Mouse (Mus musculus) spleen, adult 2 months (tissue): ENCODE results near the gene Dnajc17. TPM values are rescaled to one million over a fixed set of nuclear protein-coding genes. Genes with fewer than 3 reads are reported as not detected.

Source experiments
- DNase-seq, 2 experiments: peaks; one replicate each; pipeline versions ENCODE4 v3.0.0 to v3.0.0-alpha.2; 2012 to 2021; ENCODE audit warnings: low spot score in 2 of 2, low read depth in 1 of 2
- H3K27ac ChIP-seq: fragments of 200-500 bp; 2 replicates; pipeline ENCODE4 v1.5.1; 2012; ENCODE audit warnings: low read length, inconsistent platforms; ENCODE audit not compliant: insufficient read depth
- H3K27me3 ChIP-seq: fragments of 200-500 bp; 2 replicates; pipeline ENCODE4 v1.6.1; 2012; ENCODE audit warnings: mild to moderate bottlenecking, moderate library complexity, low read length, inconsistent platforms; ENCODE audit not compliant: control insufficient read depth, insufficient read depth
- H3K36me3 ChIP-seq: fragments of 200-500 bp; 2 replicates; pipeline ENCODE4 v1.6.1; 2012; ENCODE audit warnings: mild to moderate bottlenecking, low read length, inconsistent platforms; ENCODE audit not compliant: control insufficient read depth, insufficient read depth
- H3K4me1 ChIP-seq: fragments of 200-500 bp; 2 replicates; pipeline ENCODE4 v1.6.1; 2011; ENCODE audit warnings: inconsistent platforms; ENCODE audit not compliant: control insufficient read depth, insufficient read depth, insufficient read length
- H3K4me3 ChIP-seq: fragments of 200-500 bp; 2 replicates; pipeline ENCODE4 v1.5.1; 2011; ENCODE audit warnings: mild to moderate bottlenecking, inconsistent platforms; ENCODE audit not compliant: insufficient read depth, insufficient read length; ENCODE audit errors: extremely low read depth
- CTCF ChIP-seq: fragments of 200-500 bp; IDR thresholded peaks from 2 replicates; pipeline ENCODE4 v1.5.1; 2011; ENCODE audit warnings: mild to moderate bottlenecking, inconsistent platforms; ENCODE audit not compliant: insufficient read depth, insufficient read length, insufficient replicate concordance; ENCODE audit errors: extremely low read depth
- POLR2A ChIP-seq: fragments of 200-500 bp; IDR thresholded peaks from 2 replicates; pipeline ENCODE4 v1.6.1; 2011; ENCODE audit warnings: low read depth, low read length, inconsistent platforms
- WGBS: fragments of 180-500 bp; shearing (Covaris S2); methylation state at CpG from one replicate; pipeline ENCODE4 v1.1.7; 2018; 5-methylcytosine and 5-hydroxymethylcytosine counted together
- polyA plus RNA-seq: library from polyadenylated mRNA; depleted of rRNA; stranded (reverse); fragments of >200 nt; gene quantifications from 2 replicates; pipeline ENCODE4 v1.2.3, GENCODE M21; 2012

Dnajc17 gene
- polyA plus RNA-seq, 1 experiment: 2.9 TPM

DNA sequence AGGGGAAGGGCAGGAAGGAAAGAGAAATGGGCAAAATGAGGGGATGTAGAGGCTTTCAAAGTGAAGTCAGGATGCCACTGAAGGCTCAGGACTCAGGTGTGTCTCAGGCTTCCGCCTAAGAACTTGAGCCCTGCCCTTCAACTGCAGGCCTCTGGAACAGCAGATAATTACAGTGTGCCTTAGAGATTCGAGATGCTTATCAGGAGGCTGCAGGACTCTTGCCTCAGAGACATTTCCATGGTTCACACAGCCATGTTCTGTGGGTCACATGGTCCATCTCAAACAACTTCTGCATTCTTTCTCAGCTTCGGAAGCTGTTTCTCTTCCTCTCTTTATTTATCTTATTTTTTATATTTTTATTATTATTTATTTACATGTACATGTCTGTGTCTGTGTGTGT is 45.5 kb downstream of the Dnajc17 start:
- no peak overlapping the region for H3K4me3 ChIP-seq
- peaks cover 5% of the 10 kb centered on the region for H3K27me3 ChIP-seq
- 35% methylated on average over 3 of the region's 3 CpGs for WGBS
- no peaks in the 10 kb centered on the region for H3K36me3 ChIP-seq
- no peak overlapping the region for H3K27ac ChIP-seq
- TF ChIP-seq CTCF (no peak), POLR2A (no peak)
- no peak for DNase-seq
- peaks cover 11% of the 10 kb centered on the region for H3K4me1 ChIP-seq

DNA sequence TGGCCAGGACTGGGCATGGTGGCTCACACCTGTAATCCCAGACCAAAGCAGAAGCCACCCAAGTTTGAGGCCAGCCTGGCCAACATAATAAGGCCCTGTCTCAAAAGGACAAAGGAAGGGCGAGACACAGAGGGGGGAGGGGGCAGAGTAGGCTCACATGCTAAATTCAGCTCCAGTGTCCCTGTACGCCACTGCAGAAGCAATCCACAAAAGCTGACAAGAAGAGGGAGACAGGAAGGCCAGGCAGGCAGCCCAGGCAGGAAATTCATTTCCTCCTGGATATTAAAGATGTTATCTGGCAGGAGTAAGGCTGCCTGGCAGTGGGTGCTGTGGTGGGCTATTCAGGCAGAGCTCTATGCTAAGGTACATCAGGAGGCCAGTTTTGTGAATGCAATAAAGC is 47.3 kb downstream of the Dnajc17 start:
- H3K36me3 ChIP-seq: no peaks in the 10 kb centered on the region
- H3K27ac ChIP-seq: no peak overlapping the region
- TF ChIP-seq POLR2A: no peak
- TF ChIP-seq CTCF: no peak
- no peak overlapping the region for H3K4me3 ChIP-seq
- no peak for DNase-seq
- H3K4me1 ChIP-seq: no peaks in the 10 kb centered on the region
- H3K27me3 ChIP-seq: peaks cover 3% of the 10 kb centered on the region; the same call in 1 of the 2 replicates
- 81% methylated on average over 2 of the region's 2 CpGs for WGBS

DNA sequence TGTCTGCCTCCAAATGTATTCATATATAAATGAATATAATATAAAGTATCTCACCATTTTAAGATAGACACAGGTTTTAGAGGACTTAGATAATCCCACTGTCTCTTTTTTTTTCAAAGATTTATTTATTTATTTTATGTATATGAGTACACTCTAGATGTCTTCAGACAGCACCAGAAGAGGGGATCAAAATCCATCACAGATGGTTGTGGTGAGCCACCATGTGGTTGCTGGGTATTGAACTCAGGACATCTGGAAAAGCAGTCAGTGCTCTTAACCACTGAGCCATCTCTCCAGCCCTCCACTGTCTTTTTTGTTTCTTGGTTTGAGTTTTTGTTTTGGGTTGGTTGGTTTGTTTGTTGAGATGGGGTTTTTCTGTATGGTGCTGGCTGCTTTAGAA is 50.8 kb downstream of the Dnajc17 start:
- DNase-seq: no peak

DNA sequence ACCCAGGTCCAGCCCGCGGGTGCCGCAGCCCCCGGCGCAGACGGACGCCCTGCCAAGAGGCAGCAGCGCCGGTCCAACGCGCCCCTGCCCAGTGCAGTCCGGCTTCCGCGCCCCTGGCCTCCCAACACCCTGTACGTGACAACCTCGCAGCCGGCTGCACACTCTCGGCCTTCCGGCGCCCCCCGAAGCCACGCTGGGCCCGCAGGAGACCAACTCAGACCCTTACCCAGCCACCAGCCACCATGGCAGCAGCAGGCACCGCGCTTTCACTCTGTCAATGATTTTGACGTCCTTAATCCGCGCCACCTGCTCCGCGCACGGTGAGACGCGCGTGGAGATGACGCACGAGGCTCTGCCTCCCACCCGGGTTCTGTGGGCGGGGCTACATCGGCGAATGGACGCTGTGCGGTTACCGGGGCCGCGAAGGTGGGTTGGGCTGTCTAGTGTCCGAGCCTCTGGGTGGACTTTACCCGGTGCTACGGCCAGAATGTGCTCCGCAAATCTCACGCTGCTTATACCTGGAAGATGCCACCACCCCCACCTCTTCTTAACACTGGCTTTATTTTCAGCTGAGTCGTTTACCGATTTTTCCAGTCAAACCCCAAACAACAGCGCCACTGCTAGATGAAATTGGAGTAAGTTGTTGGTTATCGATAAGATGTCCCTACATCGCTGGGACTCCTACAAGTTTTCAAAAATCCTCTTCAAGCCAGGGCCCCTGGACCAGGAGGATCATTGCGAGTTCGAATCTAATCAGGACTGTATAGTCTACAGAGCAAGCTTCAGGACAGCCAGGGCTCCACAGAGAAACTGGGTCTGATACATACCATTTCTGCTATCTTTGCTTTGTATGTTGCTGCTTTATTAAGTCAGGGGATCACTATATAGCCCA is 51.7 kb downstream of the Dnajc17 start, which contains the start of gene Rmdn3:
Gene Rmdn3, minus strand, starts transcription at position 354 of the 892 bp plus-strand sequence.
- H3K27me3 ChIP-seq: no peaks in the 10 kb centered on the region
- no peaks in the 10 kb centered on the region for H3K4me1 ChIP-seq
- TF ChIP-seq CTCF: no peak
- TF ChIP-seq POLR2A: no peak; the same call in 1 of the 2 replicates
- peaks cover 11% of the 10 kb centered on the region for H3K36me3 ChIP-seq
- H3K27ac ChIP-seq: peak within 1 kb of the TSS; percentile 15; the same call in 1 of the 2 replicates
- H3K4me3 ChIP-seq: peak within 1 kb of the TSS; percentile 86
- WGBS: 1% methylated on average over 57 of the region's 57 CpGs
- DNase-seq: peak; percentile 85 to 91

More for the DNA sequence above, 50.8 kb downstream of the Dnajc17 start:
- Histone ChIP-seq H3K27me3 (no peaks in the 10 kb centered on the region), H3K4me1 (no peaks in the 10 kb centered on the region), H3K36me3 (peaks cover 10% of the 10 kb centered on the region), H3K4me3 (no peak overlapping the region), H3K27ac (no peak overlapping the region)
- TF ChIP-seq POLR2A: no peak
- no peak for TF ChIP-seq CTCF

DNA sequence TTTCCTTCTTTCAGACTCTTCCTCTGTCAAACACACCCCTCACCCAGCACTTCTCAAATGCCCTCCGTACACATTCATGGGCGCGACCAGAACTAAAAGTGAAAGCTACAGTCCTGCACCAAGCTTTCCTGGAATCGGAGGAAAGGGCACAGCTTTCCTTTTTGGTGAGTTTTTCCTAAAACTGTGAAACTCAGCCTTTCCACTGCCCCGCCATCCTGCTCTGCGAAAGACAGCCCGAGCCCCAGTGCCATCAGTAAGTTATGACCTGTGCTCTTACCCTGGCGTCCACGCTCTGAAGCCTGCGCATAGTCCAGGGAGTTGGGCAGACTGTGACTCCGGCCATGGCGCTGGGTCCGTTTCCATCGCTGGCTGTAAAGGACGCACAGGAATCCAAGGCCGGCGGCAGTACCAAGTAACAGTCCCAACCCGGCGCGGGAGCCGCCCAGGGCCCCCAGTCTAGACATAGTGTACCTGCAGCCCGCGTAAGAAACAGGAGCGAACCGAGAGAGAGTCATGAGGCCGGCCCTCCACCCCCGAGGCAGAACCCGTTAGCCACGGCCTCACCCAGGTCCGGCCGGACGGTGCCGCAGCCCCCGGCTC is 52.4 kb downstream of the Dnajc17 start:
- no peak for TF ChIP-seq POLR2A
- TF ChIP-seq CTCF: no peak
- 2% methylated on average over 33 of the region's 34 CpGs for WGBS
- no peaks in the 10 kb centered on the region for H3K27me3 ChIP-seq
- DNase-seq: peak in 1 of 2 experiments; percentile 17
- H3K36me3 ChIP-seq: peaks cover 13% of the 10 kb centered on the region
- H3K4me3 ChIP-seq: peak overlapping the region; percentile 86
- no peaks in the 10 kb centered on the region for H3K4me1 ChIP-seq
- H3K27ac ChIP-seq: peak overlapping the region; percentile 15; the same call in 1 of the 2 replicates

DNA sequence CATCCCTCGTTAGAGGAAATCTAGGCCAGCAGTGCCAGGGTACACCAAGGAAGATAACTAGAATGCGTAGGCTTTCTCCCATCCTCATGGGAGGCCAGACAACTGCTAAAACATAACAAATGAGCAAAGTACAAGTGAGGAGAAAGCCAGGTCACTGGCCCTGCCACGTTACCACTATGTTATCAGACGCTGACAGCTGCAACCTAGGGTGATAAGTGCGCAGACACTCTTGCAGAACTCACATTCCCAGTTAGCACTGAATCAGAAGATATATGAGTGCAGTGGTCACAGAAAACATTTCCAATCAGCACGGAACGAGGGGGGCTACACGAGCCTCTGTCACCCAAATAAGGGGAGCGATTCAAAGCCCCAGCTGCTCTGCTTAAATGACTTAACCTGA is 53.2 kb downstream of the Dnajc17 start:
- no peak for DNase-seq
- Histone ChIP-seq H3K27ac (peak overlapping the region; percentile 28; the same call in 1 of the 2 replicates), H3K4me3 (peak overlapping the region; percentile 9; the same call in 1 of the 2 replicates), H3K4me1 (no peaks in the 10 kb centered on the region), H3K27me3 (no peaks in the 10 kb centered on the region), H3K36me3 (peaks cover 17% of the 10 kb centered on the region)
- WGBS: 82% methylated on average over 9 of the region's 9 CpGs
- TF ChIP-seq CTCF (no peak), POLR2A (no peak)

DNA sequence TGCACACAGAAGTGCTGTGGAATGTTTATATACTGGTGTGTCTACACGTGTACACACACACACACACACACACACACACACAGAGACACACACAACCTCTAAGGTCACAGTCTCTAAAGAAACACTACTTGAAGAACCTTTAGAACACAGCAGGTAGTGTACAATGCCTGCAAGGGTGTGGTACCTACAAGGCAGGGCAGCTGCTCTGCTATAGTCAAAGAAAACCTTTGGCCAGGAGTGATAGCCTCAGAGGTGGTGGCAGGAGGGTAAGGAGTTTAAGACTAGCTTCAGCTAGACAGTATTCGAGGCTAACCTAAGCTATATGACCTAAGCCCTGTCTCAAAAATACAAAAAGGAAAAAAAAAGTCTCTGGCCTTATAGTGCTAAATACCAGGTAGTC is 53.9 kb downstream of the Dnajc17 start:
- 80% methylated on average over 2 of the region's 2 CpGs for WGBS
- Histone ChIP-seq H3K27me3 (no peaks in the 10 kb centered on the region), H3K4me3 (no peak overlapping the region), H3K36me3 (peaks cover 19% of the 10 kb centered on the region), H3K27ac (no peak overlapping the region), H3K4me1 (no peaks in the 10 kb centered on the region)
- TF ChIP-seq CTCF (no peak), POLR2A (no peak)
- DNase-seq: no peak
